Mouse (Mus musculus) myocyte (in vitro differentiated cells): ENCODE measurements around the gene Yars.

Experiments used
- CEBPB ChIP-seq: IDR thresholded peaks from 2 replicates; pipeline ENCODE4 v1.6.1; 2011; ENCODE audit warnings: mild to moderate bottlenecking, moderate library complexity; ENCODE audit not compliant: poor library complexity, insufficient read depth, severe bottlenecking
- E2F4 ChIP-seq: IDR thresholded peaks from one replicate; pipeline ENCODE4 v1.6.1; 2011; ENCODE audit warnings: mild to moderate bottlenecking, control low read depth, moderate library complexity; ENCODE audit not compliant: insufficient read depth
- MAX ChIP-seq: IDR thresholded peaks from one replicate; pipeline ENCODE4 v1.6.1; 2011; ENCODE audit warnings: low read depth, mild to moderate bottlenecking, control low read depth
- MYOD1 ChIP-seq, 3 experiments: IDR thresholded peaks; one replicate each; pipeline ENCODE4 v1.6.1; 2011; ENCODE audit warnings: control low read depth in 2 of 3, low read depth in 2 of 3, mild to moderate bottlenecking in 2 of 3, moderate library complexity in 1 of 3; ENCODE audit not compliant: insufficient read length in 2 of 3, control insufficient read depth in 1 of 3
- POLR2A ChIP-seq: IDR thresholded peaks from one replicate; pipeline ENCODE4 v1.6.1; 2011; ENCODE audit warnings: low read depth, mild to moderate bottlenecking, control low read depth, moderate library complexity; ENCODE audit not compliant: insufficient read length
- POLR2AphosphoS2 ChIP-seq: IDR thresholded peaks from one replicate; pipeline ENCODE4 v1.6.1; 2011; ENCODE audit warnings: low read depth, control low read depth; ENCODE audit not compliant: insufficient read length
- TCF12 ChIP-seq: IDR thresholded peaks from one replicate; pipeline ENCODE4 v1.6.1; 2011; ENCODE audit warnings: mild to moderate bottlenecking, control low read depth; ENCODE audit not compliant: poor library complexity, insufficient read depth, severe bottlenecking
- USF1 ChIP-seq: IDR thresholded peaks from one replicate; pipeline ENCODE4 v1.6.1; 2011; ENCODE audit warnings: low read depth, mild to moderate bottlenecking, control low read depth, moderate library complexity

DNA sequence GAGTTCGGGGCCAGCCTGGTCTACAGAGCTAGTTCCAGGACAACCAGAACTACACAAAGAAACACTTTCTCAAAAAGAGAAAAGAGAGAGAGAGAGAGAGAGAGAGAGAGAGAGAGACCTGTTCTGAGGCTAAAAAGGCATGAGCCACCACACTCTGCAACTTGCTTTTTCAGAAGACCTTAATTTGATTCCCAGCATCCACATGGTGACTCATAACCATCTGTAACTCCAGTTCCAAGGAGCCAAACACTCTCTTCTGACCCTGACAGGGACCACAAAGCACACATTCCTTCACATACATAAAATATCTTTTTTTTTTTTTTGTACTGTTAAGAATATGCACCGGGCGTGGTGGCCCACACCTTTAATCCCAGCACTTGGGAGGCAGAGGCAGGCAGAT lies 65.0 kb downstream of the Yars start:
- no peak for TF ChIP-seq POLR2A
- no peak for TF ChIP-seq TCF12
- TF ChIP-seq E2F4 = no peak
- no peak for TF ChIP-seq USF1
- no peak for TF ChIP-seq POLR2AphosphoS2
- no peak for TF ChIP-seq MYOD1 (IDR thresholded peaks at IDR 0.05; ENCODE audit: control insufficient read depth in 1 of 3, insufficient read length in 2 of 3, low read depth in 2 of 3)
- no peak for TF ChIP-seq MAX
- no peak for TF ChIP-seq CEBPB
